Mouse (Mus musculus) CH12.LX (cell line): ENCODE measurements around the gene Nsd2. TPM values are rescaled to one million over a fixed set of nuclear protein-coding genes. Genes with fewer than 3 reads are reported as not detected.

Experiments used
- DNase-seq: peaks from one replicate; pipeline ENCODE4 v3.0.0-alpha.2; 2013; ENCODE audit errors: extremely low read depth
- H3K27ac ChIP-seq: 2 replicates; pipeline ENCODE4 v1.5.1; 2012; ENCODE audit warnings: low read depth, mild to moderate bottlenecking, control low read depth, moderate library complexity; ENCODE audit not compliant: insufficient read depth
- H3K27me3 ChIP-seq: replicated peaks from 2 replicates; pipeline ENCODE3; 2012; ENCODE audit warnings: inconsistent platforms
- H3K36me3 ChIP-seq, 2 experiments: replicated peaks in 1 of 2; 2 replicates each; pipeline versions ENCODE3 to v1.6.1; 2012; ENCODE audit warnings: inconsistent platforms in 1 of 2, low read length in 1 of 2, mild to moderate bottlenecking in 1 of 2, mixed read lengths in 1 of 2, moderate library complexity in 1 of 2; ENCODE audit not compliant: control insufficient read depth in 1 of 2, insufficient read depth in 1 of 2
- H3K4me1 ChIP-seq, 2 experiments: 2 replicates each; pipeline ENCODE4 v1.6.1; 2012; ENCODE audit warnings: inconsistent platforms in 1 of 2, moderate library complexity in 1 of 2; ENCODE audit not compliant: insufficient read depth in 2 of 2, control insufficient read depth in 1 of 2
- H3K4me2 ChIP-seq: 2 replicates; pipeline ENCODE4 v1.6.1; 2012; ENCODE audit warnings: low read depth, mild to moderate bottlenecking, control low read depth; ENCODE audit not compliant: poor library complexity, insufficient read depth, severe bottlenecking
- H3K4me3 ChIP-seq, 3 experiments: fragments of 150-350 bp in 1 of 3; sonication (generic) in 1 of 3; replicated peaks in 1 of 3; 2 replicates each; pipeline versions ENCODE3 to v1.5.1; 2011 to 2012; ENCODE audit warnings: low read depth in 2 of 3, low read length in 2 of 3, mild to moderate bottlenecking in 2 of 3, moderate library complexity in 2 of 3, control low read depth in 1 of 3, improper control_type of control experiment in 1 of 3, inconsistent platforms in 1 of 3, mixed read lengths in 1 of 3; ENCODE audit not compliant: poor library complexity in 1 of 3
- H3K79me2 ChIP-seq: replicated peaks from 2 replicates; pipeline ENCODE4 v1.6.1; 2012; ENCODE audit warnings: mild to moderate bottlenecking, moderate library complexity; ENCODE audit not compliant: control insufficient read depth, poor library complexity, insufficient read depth, severe bottlenecking; ENCODE audit errors: extremely low read depth
- H3K9ac ChIP-seq: 2 replicates; pipeline ENCODE4 v1.6.1; 2012; ENCODE audit warnings: low read depth, mild to moderate bottlenecking, control low read depth, moderate library complexity; ENCODE audit not compliant: insufficient read depth
- H3K9me3 ChIP-seq: replicated peaks from 2 replicates; pipeline ENCODE3; 2012; ENCODE audit warnings: low read length, inconsistent platforms, mixed read lengths
- BHLHE40 ChIP-seq: IDR thresholded peaks from 2 replicates; pipeline ENCODE4 v1.6.1; 2011; ENCODE audit warnings: mild to moderate bottlenecking, low read depth, low read length, improper control_type of control experiment
- CTCF ChIP-seq, 2 experiments: IDR thresholded peaks in 1 of 2; conservative IDR thresholded peaks in 1 of 2; 2 replicates each; pipeline ENCODE4 v1.5.1; 2011 to 2012; ENCODE audit warnings: low read depth in 2 of 2, low read length in 2 of 2, improper control_type of control experiment in 1 of 2, inconsistent platforms in 1 of 2, mild to moderate bottlenecking in 1 of 2, moderate library complexity in 1 of 2
- ELF1 ChIP-seq: IDR thresholded peaks from 2 replicates; pipeline ENCODE4 v1.6.1; 2014; ENCODE audit warnings: low read depth, mild to moderate bottlenecking, inconsistent platforms, low read length, improper control_type of control experiment
- EP300 ChIP-seq: IDR thresholded peaks from 2 replicates; pipeline ENCODE4 v1.6.1; 2011; ENCODE audit warnings: low read length, improper control_type of control experiment
- ETS1 ChIP-seq: conservative IDR thresholded peaks from 2 replicates; pipeline ENCODE4 v1.6.1; 2012; ENCODE audit warnings: low read depth, mild to moderate bottlenecking, inconsistent platforms, low read length, improper control_type of control experiment, moderate library complexity
- GABPA ChIP-seq: IDR thresholded peaks from 2 replicates; pipeline ENCODE4 v1.6.1; 2012; ENCODE audit warnings: low read depth, low read length, improper control_type of control experiment, inconsistent platforms; ENCODE audit not compliant: insufficient replicate concordance
- JUN ChIP-seq: IDR thresholded peaks from 2 replicates; pipeline ENCODE4 v1.6.1; 2011; ENCODE audit warnings: low read depth, mild to moderate bottlenecking, low read length, improper control_type of control experiment, moderate library complexity; ENCODE audit not compliant: insufficient read depth
- KAT2A ChIP-seq: IDR thresholded peaks from 2 replicates; pipeline ENCODE4 v1.6.1; 2012; ENCODE audit warnings: low read length, improper control_type of control experiment, inconsistent platforms; ENCODE audit not compliant: insufficient replicate concordance
- MAFK ChIP-seq: IDR thresholded peaks from 2 replicates; pipeline ENCODE4 v1.6.1; 2011; ENCODE audit warnings: low read length, improper control_type of control experiment; ENCODE audit not compliant: insufficient replicate concordance
- MAX ChIP-seq: IDR thresholded peaks from 2 replicates; pipeline ENCODE4 v1.6.1; 2011; ENCODE audit warnings: low read length, improper control_type of control experiment
- MAZ ChIP-seq: IDR thresholded peaks from 2 replicates; pipeline ENCODE4 v1.6.1; 2012; ENCODE audit warnings: low read depth, mild to moderate bottlenecking, inconsistent platforms, low read length, improper control_type of control experiment, moderate library complexity
- MEF2A ChIP-seq: IDR thresholded peaks from 2 replicates; pipeline ENCODE4 v1.6.1; 2014; ENCODE audit warnings: low read depth, mild to moderate bottlenecking, inconsistent platforms, low read length, improper control_type of control experiment, borderline replicate concordance
- MXI1 ChIP-seq: IDR thresholded peaks from 2 replicates; pipeline ENCODE4 v1.6.1; 2011; ENCODE audit warnings: mild to moderate bottlenecking, low read depth, low read length, improper control_type of control experiment
- NELFE ChIP-seq: IDR thresholded peaks from 2 replicates; pipeline ENCODE4 v1.6.1; 2011; ENCODE audit warnings: low read depth, low read length, improper control_type of control experiment
- POLR2AphosphoS2 ChIP-seq: IDR thresholded peaks from 2 replicates; pipeline ENCODE4 v1.6.1; 2011; ENCODE audit warnings: low read depth, low read length, improper control_type of control experiment
- RCOR1 ChIP-seq: conservative IDR thresholded peaks from 2 replicates; pipeline ENCODE4 v1.6.1; 2012; ENCODE audit warnings: low read depth, mild to moderate bottlenecking, inconsistent platforms, low read length, improper control_type of control experiment
- SIN3A ChIP-seq: IDR thresholded peaks from 2 replicates; pipeline ENCODE4 v1.6.1; 2012; ENCODE audit warnings: low read length, improper control_type of control experiment, inconsistent platforms
- SMC3 ChIP-seq: IDR thresholded peaks from 2 replicates; pipeline ENCODE4 v1.6.1; 2011; ENCODE audit warnings: low read depth, low read length, improper control_type of control experiment
- TBP ChIP-seq: conservative IDR thresholded peaks from 2 replicates; pipeline ENCODE4 v1.6.1; 2011; ENCODE audit warnings: low read depth, low read length, improper control_type of control experiment
- TCF12 ChIP-seq: IDR thresholded peaks from 2 replicates; pipeline ENCODE4 v1.6.1; 2014; ENCODE audit warnings: low read depth, mild to moderate bottlenecking, inconsistent platforms, low read length, improper control_type of control experiment
- UBTF ChIP-seq: IDR thresholded peaks from 2 replicates; pipeline ENCODE4 v1.6.1; 2012; ENCODE audit warnings: low read depth, mild to moderate bottlenecking, inconsistent platforms, low read length, improper control_type of control experiment, moderate library complexity
- USF2 ChIP-seq: conservative IDR thresholded peaks from 2 replicates; pipeline ENCODE4 v1.6.1; 2011; ENCODE audit warnings: low read depth, low read length, improper control_type of control experiment
- ZNF384 ChIP-seq: IDR thresholded peaks from 2 replicates; pipeline ENCODE4 v1.6.1; 2012; ENCODE audit warnings: low read depth, low read length, improper control_type of control experiment, inconsistent platforms
- dilution Hi-C: fragments of 300-500 bp; cut with MboI; formaldehyde crosslinking; loops from 2 replicates; pipeline ENCODE4 v1.14.3; 2020; ENCODE audit warnings: low sequenced_read_pairs; ENCODE audit not compliant: extremely low pct_unique_long_range_greater_than_20kb, extremely low pct_ligation_motif_present
- in situ Hi-C: fragments of 300-500 bp; cut with MboI; formaldehyde crosslinking; loops from 3 replicates; pipeline ENCODE4 v1.14.3; 2019; ENCODE audit warnings: low sequenced_read_pairs, low pct_ligation_motif_present, low pct_unique_long_range_greater_than_20kb, mixed read lengths
- polyA plus RNA-seq: library from polyadenylated mRNA; unstranded; fragments of >175 nt; gene quantifications from 2 replicates; pipeline ENCODE4 v1.2.1, GENCODE M21; 2012; ENCODE audit warnings: low read depth; ENCODE audit not compliant: insufficient read length
- total RNA-seq, 2 experiments: library from RNA; depleted of rRNA; stranded (reverse); fragments of 300-350 nt in 1 of 2; fragments of >200 nt in 1 of 2; gene quantifications; 2 replicates each; pipeline ENCODE4 v1.2.3; 2012 to 2014

Gene Nsd2
- total and polyA plus RNA-seq, 3 experiments, result 39.8 to 55.0 (median 49.9) TPM

DNA sequence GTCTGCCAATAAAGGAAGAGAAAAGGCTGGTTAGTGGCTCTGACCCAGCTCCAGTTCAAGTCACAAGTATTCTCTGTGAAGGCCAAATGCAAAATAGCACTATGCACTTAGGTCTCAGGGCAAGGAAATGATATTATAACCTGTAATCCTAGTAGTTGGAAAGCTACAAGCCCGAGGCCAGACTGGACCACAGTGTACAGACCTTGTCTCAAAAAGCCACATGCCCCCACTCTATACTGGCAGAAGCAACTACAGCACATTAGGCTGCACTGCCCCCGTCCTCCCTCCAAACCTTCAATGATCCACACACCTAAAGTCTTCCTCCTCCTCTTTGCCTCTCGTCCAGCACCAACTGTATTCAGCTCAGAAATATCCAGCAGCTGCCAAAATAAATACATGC lies 80.8 kb downstream of the Nsd2 start:
- no peaks in the 10 kb centered on the region for H3K9me3 ChIP-seq
- dilution Hi-C loops, result no loop called here

DNA sequence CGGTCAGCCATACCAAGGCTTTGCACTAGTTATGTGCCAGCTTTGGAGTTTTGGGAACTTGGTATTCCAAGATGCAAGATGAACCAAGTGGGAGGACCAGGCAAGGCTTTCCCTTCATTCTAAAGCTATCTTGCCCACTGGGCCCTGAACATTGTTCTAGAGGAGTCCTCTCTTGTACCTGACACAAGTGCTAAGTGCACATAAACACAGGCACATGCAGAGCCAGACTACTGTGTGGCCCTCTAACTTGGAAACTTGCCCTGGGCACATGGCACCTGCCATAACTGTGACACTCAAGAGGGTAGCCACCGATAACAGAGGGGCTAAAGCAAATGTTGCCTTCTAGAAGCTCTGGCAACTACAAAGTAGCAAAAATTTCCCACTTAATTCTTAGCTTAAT lies 82.2 kb downstream of the Nsd2 start:
- dilution Hi-C loops, result no loop called here
- TF ChIP-seq NELFE (no peak), SIN3A (no peak), UBTF (no peak), ETS1 (no peak), ZNF384 (no peak), MAFK (no peak), ELF1 (no peak), BHLHE40 (no peak), JUN (no peak), MXI1 (no peak), POLR2AphosphoS2 (no peak), MAX (no peak), MEF2A (no peak), TCF12 (no peak), GABPA (no peak), SMC3 (no peak), MAZ (no peak), KAT2A (no peak), USF2 (no peak), CTCF (conservative IDR thresholded peaks at IDR 0.05 in 1 of 2, IDR thresholded peaks at IDR 0.05 in 1 of 2; ENCODE audit: low read depth in 2 of 2, low read length in 2 of 2) (no peak)
- peaks cover 49 to 56% of the 10 kb centered on the region in 2 experiments for H3K36me3 ChIP-seq

More for the DNA sequence above, 80.8 kb downstream of the Nsd2 start:
- Histone ChIP-seq H3K4me3 (no peak overlapping the region), H3K9ac (no peak overlapping the region), H3K4me1 (no peaks in the 10 kb centered on the region), H3K4me2 (no peak overlapping the region), H3K36me3 (peaks cover 58 to 71% of the 10 kb centered on the region in 2 experiments), H3K79me2 (no peaks in the 10 kb centered on the region), H3K27me3 (no peaks in the 10 kb centered on the region), H3K27ac (no peak overlapping the region)
- DNase-seq, result no peak
- in situ Hi-C loops, result no loop called here
- TF ChIP-seq ZNF384 (no peak), EP300 (no peak), TBP (no peak), UBTF (no peak), RCOR1 (no peak), SIN3A (no peak)

More for the DNA sequence above, 82.2 kb downstream of the Nsd2 start:
- in situ Hi-C loops, result no loop called here
- no peaks in the 10 kb centered on the region for H3K79me2 ChIP-seq
- no peak overlapping the region for H3K9ac ChIP-seq
- no peak for DNase-seq
- no peaks in the 10 kb centered on the region for H3K4me1 ChIP-seq
- no peak overlapping the region for H3K4me2 ChIP-seq
- no peak overlapping the region for H3K4me3 ChIP-seq
- no peaks in the 10 kb centered on the region for H3K9me3 ChIP-seq
- no peaks in the 10 kb centered on the region for H3K27me3 ChIP-seq
- H3K27ac ChIP-seq, result no peak overlapping the region
